Mouse (Mus musculus) thymus, postnatal 4 days (tissue): Measurements from ENCODE around the gene Cnr1.

Experiments
- DNase-seq: peaks from one replicate; pipeline ENCODE4 v3.0.0; 2021

The Cnr1 gene

GRCm38 (mm10) chr4:33924234-33924888 lies at the start of gene Cnr1:
Gene Cnr1 (plus strand): TSS chr4:33924593.
- peak; percentile 32 for DNase-seq

DNA sequence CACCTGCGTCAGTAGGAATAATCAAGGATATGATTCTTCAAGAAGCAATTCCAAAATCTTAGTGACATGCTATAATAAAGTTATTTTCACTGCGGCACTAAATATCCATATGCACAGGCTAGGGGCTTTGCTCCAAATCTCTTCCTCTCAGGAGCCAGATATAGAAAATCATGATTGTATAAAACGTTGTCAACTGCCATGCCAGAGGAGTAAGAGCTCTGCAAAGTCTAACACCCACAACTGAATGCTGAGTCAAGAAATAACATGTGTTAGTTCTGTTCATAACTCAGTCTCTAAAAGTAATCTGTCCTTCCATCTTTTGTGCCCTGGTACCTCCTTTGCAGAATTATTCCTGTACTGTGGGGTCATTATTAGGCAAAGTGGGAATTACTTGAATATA lies 44.4 kb upstream of the Cnr1 start:
- DNase-seq, result no peak

DNA sequence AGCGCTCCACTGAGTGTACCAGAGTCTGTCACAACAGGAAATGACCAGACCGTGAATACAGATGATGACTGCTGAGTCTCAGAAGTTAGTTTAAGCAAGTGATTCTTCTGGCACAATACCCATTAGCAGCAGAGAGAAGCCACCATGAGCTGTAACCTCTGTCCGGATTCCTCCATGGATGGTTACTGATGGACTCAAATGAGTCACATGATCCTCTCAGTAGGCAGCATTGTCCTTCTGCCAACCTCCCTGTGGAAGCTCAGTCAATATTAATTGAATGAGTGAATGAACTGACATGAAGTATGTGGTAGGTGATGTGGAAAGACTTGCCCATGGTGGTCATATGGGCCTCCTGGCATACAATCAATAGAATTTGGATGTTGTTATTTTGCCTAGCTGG lies 38.4 kb upstream of the Cnr1 start:
- no peak for DNase-seq

- no peak for DNase-seq
These were observed 34.4 kb upstream of the Cnr1 start for GRCm38 (mm10) chr4:33889976-33890375.

DNA sequence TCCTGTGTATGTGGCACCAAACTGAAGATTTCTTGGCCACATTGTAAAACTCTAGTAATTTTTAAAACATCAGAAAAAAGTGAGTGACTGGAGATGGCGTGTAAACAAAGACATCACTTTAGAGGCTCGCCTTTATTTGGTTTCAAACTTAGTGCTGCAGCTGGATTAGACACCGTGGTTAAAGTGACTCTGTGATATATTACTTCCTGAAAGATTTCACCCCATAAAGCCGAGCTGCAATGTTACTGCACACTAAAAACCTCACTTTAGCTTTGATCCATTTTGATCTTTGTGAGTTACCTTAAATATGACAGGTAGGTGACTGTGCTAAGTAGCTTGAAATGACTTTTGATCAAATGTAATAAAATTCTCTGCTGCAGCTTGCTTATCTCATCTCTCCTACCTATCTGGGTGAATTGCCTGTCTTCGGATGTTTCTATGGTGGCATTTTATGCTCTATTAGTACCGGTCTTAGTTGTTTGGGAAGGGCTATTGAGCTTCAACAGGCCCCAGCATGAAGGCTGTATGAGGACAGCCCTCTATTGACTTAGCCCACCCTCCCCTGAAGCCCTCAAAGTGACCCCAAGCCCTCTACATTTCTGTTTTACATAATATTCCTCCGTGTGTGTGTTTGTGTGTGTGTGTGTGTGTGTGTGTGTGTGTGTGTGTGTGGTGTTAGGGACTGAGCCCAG lies 32.1 kb upstream of the Cnr1 start:
- DNase-seq, result no peak

DNA sequence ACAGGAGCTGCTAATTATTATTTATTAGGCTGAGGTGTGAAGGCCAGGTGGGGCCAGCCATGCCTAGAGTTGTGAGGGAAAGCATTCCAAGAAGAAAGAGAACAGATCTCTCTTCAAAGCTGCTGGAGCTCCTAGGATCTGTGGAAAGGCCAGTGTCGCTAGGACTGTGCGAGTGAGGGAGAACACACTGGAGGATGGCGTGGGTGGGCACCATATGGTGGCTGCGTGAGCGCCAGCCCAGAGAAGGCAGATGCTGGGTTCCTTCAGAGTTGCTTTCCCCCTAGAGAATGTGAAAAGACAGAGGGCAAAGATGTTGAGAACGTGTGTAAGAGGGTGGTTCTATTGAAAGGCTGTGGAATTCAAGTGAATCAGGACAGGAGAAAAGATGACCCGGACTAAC lies 30.6 kb upstream of the Cnr1 start:
- no peak for DNase-seq

DNA sequence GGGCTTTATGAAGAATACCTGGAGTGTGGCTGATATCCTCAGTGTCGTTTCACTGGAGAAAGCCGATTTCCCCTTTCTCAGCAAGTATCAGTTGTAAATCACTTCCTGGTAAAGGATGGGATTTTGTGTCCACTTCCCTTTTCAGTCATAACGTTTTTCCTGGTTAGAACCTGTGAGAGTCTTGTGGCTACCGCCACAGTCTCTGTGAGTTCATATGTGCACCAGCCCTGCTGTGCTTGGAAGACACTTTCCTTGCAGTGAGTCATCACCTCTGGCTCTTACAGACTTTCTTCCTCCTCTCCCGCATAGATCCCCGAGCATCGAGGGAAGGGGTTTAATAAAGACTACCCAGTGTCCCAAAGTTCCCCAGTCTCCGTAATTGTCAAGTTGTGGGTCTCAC lies 29.3 kb upstream of the Cnr1 start:
- no peak for DNase-seq

GRCm38 (mm10) chr4:33895491-33895890 lies 28.9 kb upstream of the Cnr1 start:
- no peak for DNase-seq

- no peak for DNase-seq
These were observed 22.7 kb upstream of the Cnr1 start for GRCm38 (mm10) chr4:33901659-33902058.

GRCm38 (mm10) chr4:33903812-33904340 lies 20.5 kb upstream of the Cnr1 start:
- DNase-seq, result no peak

GRCm38 (mm10) chr4:33904826-33905225 lies 19.6 kb upstream of the Cnr1 start:
- DNase-seq, result no peak

DNA sequence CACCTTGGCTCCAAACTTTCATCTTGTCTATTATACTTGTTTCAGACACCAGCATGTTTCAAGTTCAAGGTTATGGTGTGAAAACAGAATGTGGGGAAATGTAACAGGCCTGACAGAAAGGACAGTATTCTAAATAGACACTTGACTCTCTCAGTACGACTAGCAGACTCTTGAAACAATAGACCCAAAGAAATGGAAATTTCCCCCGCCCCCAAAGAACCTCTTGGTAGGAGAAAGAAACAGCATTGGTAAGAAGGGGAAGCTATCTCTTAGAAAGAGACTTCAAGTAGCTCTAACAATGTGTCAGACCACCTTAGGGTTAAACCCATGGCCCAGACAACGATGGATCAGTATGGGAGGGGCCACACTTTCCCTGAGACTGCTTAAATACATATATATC lies 15.6 kb upstream of the Cnr1 start:
- DNase-seq, result no peak

DNA sequence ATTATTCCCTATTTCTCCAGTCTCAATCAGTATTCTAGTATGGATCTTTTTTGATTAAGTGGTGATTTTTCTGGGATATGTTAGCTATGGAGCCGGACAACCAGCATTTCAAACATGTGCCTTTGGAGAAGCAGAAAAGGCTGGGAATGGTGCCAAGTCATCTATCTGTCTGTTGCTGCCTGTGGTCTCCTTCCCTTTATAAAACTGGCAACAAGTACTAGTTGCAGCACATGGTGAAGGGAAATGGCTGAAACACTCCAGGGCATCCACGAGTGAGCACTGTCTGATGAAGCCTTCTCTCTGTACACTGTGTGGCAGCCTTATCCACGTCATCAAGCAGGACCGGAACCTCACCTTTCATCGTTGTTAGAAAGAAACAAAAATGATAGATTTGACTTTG lies 8.7 kb upstream of the Cnr1 start:
- DNase-seq, result no peak

GRCm38 (mm10) chr4:33920807-33921206 lies 3.6 kb upstream of the Cnr1 start:
- no peak for DNase-seq

DNA sequence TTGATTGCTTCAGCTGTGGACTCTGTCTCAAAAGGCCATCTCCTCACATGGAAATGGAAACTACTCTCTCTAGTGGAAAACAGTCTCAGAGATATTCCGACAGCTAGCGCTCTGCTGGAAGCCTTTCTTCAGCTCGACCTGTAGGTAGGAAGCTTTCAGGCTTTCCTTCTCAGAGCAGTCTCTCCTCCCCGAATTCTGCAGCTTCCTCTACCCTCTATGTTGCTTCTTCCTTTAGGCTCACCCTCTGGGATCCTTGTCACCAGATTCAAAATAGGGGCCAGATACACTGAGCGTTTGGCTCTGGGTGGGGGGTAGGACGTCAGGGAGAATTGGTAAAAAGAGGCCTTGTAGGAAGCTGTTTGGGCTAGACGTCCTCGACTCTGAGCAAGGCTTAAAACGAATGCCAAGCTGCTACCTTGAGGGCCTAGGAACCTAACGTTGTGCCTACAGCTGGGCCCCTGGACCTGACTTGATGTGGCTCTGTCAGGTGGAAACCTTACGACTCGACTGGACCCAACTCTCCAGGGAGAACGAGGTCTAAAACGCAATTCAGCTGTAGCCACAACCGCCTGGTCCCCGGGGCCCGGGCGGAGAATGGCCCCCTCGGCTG lies 1.1 kb upstream of the Cnr1 start:
- DNase-seq, result no peak

DNA sequence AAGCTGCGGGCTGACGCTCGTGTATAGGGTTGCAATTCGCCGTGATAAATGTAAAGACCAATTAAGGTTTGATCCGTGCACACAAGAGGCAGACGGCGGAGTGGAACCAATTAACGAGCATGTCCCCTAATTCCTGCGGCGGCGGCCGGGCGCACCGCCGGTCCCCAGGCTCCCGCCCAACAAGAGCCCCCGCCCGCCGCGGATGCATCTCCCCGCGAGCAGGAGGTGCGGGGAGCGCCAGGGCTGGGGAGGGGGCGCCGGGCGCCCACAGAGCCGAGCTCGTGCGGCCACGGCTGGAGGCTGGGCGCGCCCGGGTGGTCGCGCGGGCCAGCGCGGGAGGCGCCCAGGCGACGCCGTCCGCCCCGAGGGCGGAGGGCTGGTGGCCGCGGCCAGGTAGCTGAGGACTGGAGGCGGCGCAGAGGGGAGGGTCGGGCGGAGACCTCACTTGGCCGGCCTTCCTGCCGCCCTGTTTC lies 596 bp upstream of the Cnr1 start:
- peak; percentile 26 for DNase-seq

DNA sequence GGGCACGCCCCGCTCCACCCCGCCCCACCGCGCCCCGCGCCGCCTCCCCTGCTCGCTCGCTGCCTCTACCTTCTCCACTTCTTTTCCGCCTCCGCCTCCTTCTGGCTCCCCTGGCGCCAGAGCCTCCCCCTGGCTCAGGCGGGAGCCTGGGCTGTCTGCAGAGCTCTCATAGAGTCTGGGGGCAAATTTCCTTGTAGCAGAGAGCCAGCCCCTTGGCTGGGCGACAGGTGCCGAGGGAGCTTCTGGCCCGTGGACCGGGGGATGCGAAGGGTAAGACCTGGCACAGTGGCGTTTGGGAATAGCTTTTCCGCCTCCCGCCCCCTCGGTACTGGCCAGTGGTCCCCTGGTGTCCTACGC lies 474 bp downstream of the Cnr1 start:
- no peak for DNase-seq

DNA sequence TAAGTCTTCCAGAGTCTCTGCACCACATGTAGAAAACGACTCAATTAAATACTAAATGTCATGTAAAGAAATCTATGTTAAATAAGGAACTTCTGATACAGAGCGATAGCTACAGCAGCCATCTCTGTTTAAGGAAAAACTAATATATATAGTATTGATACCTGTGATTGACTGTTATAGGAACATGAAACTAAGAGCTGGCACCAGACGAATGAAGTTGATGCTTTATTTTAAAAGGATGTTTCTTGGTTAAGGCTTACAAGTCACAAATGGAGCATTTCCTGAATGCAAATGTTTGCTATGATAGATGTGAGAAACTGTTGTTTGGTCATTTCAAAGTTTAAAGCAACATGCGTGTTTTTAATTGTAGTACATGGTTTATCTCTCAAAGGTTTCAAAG lies 1.1 kb downstream of the Cnr1 start:
- DNase-seq, result no peak

DNA sequence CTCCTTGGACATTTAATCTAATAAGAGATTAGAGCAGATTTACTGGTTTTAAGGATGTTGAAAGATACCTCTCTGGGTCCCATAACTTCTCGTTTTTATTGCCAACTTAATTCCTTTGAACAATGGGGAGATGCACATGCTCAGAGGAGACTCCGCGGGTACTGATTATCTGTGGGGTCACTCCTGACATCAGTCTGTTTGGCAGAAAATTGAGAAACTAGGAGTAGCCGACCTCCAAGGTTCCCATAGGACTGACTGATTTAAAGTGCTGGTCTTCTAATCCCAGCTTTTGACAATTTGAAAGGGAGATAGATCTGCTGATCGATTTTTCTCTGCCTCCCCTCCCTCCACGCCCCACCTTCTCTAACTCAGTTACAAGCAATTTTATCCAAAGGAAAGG lies 1.6 kb downstream of the Cnr1 start:
- no peak for DNase-seq

DNA sequence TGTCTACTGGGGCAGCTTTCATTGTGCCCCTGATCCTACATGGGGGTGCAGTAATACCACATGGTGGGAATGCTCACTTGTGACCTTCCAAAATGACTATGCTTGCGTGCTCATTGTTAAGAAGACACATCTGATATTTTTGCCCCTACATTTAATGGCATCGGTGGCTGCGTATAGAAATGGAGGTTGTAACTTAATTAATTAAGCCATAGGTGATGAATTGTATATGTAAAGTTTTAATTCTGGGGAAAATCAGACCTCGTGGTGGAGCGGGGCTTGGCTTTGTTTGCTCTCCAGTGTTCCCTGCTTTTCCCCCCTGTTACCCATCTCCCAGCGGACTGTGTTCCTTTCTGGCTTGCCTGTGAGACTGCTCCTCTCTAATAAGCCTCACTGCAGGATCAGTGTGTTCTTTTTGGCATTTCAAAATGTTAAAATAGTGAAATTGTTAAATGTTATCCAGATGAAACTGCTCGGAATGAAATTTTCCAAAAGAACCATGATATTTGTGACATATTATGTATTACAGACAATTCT lies 2.4 kb downstream of the Cnr1 start:
- DNase-seq, result no peak

DNA sequence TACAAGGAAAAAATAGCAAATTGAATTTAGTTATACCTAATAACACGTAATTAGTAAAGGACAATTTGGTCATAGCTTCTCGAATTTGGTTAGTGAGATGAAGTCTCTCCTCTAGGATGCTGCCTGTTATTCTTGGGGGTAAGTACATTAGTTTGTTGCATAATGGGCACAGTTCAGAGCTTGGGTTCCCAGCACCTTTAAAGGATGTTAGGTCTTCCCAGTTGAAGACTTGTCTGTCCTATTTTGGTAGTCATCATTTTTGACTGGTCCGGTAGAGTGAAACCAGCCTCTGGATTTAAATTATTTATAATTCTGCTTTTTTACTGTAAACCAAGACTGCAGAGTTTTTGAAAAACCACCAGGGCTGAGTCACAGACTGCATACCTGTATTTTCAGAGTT lies 3.3 kb downstream of the Cnr1 start:
- DNase-seq, result no peak

- DNase-seq, result no peak
These were observed 4.1 kb downstream of the Cnr1 start for GRCm38 (mm10) chr4:33928450-33928849.

DNA sequence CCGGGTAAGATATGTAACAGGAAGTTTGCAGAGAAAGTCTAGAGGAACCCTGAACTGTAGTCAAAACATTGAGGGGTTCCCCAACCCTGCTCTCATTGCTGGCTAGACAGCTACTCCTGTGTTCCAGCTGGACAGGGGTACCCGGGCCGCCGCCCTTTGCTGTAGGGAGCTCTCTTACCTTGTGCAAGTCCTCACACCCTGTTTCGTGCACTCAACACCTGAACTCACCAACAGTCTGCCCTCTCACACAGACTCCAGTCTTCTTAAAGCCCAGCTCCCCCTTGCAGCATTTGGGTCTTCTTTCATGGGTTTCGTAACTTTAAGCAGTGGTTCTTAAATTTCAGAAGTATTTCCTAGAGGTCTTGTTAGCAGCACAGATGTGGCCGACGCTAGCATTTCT lies 7.0 kb downstream of the Cnr1 start:
- DNase-seq, result no peak

DNA sequence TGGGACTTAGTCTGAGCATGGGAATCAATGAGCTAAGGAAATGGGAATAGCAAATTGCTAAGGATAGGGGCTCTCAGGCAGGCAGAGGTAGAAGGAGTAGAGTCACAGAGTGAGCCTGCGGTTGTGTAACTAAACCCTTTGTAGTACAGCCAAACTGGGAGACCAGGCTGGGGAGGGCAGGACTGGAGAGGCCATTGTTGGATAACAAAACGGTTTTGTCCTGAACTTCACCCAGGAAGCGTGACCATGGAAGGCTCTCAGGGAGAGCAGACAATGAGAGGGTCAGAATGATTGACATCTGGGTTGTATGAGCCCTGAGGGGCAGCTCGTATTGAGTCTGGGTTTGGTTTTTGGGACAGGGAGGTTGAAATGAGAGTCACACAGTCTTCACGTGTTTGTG lies 17.2 kb downstream of the Cnr1 start:
- no peak for DNase-seq
